Mouse (Mus musculus) telencephalon, adult 2 months (tissue): ENCODE results near the gene Enpp7.

Experiments used
- DNase-seq: peaks from one replicate; pipeline ENCODE4 v3.0.0-alpha.2; 2011; ENCODE audit warnings: low read depth, low spot score

Gene Enpp7

GRCm38 (mm10) chr11:118997182-118997581, 9.2 kb downstream of the Enpp7 start:
- no peak for DNase-seq

- DNase-seq: peak; percentile 64
Observed at GRCm38 (mm10) chr11:118998540-118999265, 10.7 kb downstream of the Enpp7 start.

GRCm38 (mm10) chr11:118999361-118999804, 11.4 kb downstream of the Enpp7 start:
- no peak for DNase-seq

DNA sequence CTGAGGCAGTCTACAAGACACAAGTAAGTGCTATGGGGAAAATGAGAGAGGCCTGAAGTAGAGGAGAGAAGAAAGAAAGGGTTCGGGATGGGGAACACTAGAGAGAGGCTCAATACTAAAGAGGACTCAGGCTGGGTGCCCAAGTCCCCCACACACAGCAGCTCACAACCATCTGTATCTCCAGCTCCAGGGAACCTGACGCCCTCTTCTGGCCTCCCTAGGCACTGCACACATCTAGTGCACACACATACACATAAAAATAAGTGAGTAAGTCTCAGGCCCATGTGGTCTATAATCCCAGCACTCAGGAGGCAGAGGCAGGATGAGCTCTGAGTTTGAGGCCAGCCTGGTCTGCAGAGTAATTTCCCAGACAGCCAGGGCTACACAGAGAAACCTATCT, 12.9 kb downstream of the Enpp7 start:
- DNase-seq: no peak

DNA sequence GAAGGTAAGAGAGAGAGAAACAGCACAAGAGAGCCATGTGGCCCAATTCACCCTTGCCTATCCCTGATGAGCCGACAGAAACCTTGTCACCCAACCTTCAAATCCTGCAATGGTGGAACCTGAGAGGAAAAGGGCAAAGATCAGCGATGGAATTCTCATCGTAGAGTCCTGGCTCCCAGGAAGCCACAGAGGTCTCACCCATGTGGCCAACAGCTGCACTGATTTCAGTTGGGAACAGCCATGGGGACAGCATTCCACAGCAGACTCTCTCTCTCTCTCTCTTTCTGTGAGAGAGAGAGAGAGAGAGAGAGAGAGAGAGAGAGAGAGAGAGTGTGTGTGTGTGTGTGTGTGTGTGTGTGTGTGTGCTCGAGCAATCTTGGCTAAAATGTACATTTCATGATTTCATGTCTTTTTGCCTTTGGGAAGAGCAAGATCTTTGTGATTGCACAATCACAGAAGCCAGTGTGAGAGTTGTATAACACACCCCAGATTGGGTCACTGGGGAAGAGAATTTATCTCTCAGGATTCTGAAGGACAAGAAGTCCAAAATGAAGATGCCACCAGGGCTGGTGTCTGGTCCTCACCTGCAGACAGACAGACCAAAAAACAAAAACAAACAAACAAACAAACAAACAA, 13.6 kb downstream of the Enpp7 start:
- DNase-seq: no peak

GRCm38 (mm10) chr11:119005547-119006275, 17.7 kb downstream of the Enpp7 start:
- no peak for DNase-seq

GRCm38 (mm10) chr11:119006462-119006861, 18.5 kb downstream of the Enpp7 start:
- DNase-seq: no peak

GRCm38 (mm10) chr11:119007461-119008456, 19.8 kb downstream of the Enpp7 start:
- DNase-seq: no peak

DNA sequence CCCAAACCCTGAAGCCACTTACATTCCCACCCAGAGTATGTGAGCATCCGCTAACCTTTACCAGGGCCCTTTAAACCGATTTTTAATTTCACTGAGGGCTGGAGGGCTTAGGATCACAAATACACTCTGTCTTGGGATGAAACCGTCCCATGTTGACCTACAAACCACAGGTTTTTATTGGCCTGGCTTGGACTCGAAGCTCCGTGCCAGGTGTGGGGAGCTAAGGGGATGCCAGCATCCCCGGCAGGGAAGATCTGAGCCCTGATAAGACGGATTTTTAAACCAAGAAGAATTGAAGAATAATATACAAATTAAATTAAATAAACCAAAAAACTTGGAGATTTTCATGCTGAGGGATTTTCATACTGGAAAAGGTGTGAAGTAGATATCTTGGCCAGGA, 26.5 kb downstream of the Enpp7 start:
- no peak for DNase-seq

- DNase-seq: no peak
Observed at GRCm38 (mm10) chr11:119017506-119017905, 29.5 kb downstream of the Enpp7 start.

GRCm38 (mm10) chr11:119021180-119021579, 33.2 kb downstream of the Enpp7 start:
- no peak for DNase-seq

DNA sequence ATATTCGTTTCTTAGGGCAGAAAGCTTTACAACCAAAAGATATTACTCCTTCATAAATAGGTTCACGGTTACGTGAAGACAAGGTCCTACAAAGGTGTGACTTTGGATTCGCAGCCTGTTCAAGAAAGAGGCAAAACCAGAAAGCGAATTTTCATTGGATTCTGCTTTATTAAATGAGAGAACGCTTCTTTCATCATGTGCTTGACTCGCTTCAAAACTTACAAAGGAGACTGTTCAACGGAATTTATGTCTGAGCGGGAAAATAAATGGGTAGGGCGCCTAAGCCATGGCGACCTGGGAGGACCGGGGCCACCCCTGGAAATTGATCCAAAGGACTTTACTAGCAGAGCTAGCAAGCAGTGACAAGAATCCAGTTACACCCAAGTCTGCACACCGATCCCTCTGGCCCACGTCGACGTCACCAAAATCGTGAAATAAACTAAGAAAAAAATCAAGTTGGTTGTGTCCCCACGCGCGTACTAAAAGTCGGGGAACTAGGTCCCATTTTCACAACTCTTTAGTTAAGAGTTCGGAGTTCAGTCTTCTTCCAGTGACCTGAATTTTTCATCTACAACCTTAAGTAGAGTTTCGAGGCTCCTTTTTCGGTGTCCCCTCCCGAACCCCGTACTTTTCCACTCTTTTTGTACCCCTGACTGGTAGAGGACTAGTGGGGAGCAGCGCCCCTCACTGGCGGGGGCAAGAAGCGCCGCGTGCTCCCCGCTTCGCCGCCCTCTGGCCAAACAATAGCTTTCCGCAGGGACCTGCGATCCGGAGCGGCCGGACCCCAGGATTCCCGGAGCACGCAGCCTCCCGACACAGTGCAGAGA, 34.3 kb downstream of the Enpp7 start:
- DNase-seq: no peak

- DNase-seq: no peak
Observed at GRCm38 (mm10) chr11:119022895-119023615, 35.1 kb downstream of the Enpp7 start, which contains the start of gene Cbx2. Gene Cbx2, plus strand, starts transcription at chr11:119022962.

- no peak for DNase-seq
Observed at GRCm38 (mm10) chr11:119023616-119023980, 35.6 kb downstream of the Enpp7 start.

- no peak for DNase-seq
Observed at GRCm38 (mm10) chr11:119024260-119024659, 36.3 kb downstream of the Enpp7 start.

DNA sequence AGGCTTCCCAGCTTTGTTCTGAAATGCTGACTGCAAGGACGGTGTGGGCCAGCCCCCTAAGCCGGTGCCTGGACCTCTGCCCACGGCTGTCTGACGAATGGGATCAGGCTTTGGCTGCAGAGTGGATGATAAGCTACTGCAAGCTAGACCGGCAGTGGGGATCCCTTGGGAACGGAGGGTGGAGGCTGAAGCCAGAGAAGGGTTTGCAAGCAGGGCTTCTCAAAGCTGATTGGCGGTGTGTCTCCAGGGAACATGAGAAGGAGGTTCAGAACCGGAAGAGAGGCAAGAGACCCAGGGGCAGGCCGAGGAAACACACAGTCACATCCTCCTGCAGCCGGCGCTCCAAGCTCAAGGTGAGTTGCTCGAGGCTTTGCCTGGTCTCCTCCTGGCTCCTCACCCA, 38.2 kb downstream of the Enpp7 start:
- no peak for DNase-seq

GRCm38 (mm10) chr11:119033874-119034558, 46.0 kb downstream of the Enpp7 start:
- DNase-seq: no peak

GRCm38 (mm10) chr11:119034635-119035034, 46.6 kb downstream of the Enpp7 start:
- DNase-seq: no peak

- DNase-seq: no peak
Observed at GRCm38 (mm10) chr11:119035094-119035685, 47.2 kb downstream of the Enpp7 start.
